Mouse (Mus musculus): ENCODE data around the gene Gm21409.
"Not testable (repeated sequence)": the region's sequence is repeated elsewhere in the genome, so short reads cannot be mapped to it uniquely, and the experiment has no call there.

The Gm21409 gene

DNA sequence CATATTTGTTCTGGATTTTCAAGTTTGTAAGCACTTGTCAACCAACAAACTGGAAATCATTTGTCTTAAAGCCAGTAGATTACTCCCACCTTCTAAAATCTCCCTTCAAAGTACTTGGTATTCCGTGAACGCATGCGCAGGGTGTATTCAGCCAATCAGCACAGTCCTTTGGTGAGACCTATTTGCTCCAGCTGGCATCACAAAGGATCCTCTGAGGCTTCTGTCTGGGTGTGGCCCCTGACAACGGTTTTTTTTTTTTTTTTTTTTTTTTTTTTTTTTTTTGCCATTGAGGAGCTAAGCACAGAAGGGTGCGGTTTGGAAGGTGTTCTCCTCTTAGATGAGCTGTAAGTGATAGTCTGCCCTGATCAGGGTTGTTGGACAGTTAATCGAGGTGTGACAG, at the start of gene Gm21409:
Gene Gm21409 (plus strand): TSS at position 301 of the 400 bp plus-strand sequence.
- not testable (repeated sequence) for DNase-seq (ENCODE audit: low read depth, low spot score)
